Mouse (Mus musculus) lung, adult 2 months (tissue): ENCODE measurements at regions not wholly inside any gene's neighbourhood (a gene's known extent, or its start where the extent isn't known, plus 50 kb on each side); places are given as distances from the start of the nearest gene placed in this dataset.

Experiments
- CTCF ChIP-seq: fragments of 200-500 bp; IDR thresholded peaks from 2 replicates; pipeline ENCODE4 v1.5.1; 2011; ENCODE audit warnings: mild to moderate bottlenecking, low read length, control low read depth; ENCODE audit not compliant: insufficient read depth
- POLR2A ChIP-seq: fragments of 200-500 bp; IDR thresholded peaks from 2 replicates; pipeline ENCODE4 v1.6.1; 2011; ENCODE audit warnings: low read depth, mild to moderate bottlenecking, control low read depth, low read length, borderline replicate concordance; ENCODE audit errors: extremely low read depth

GRCm38 (mm10) chr15:62567431-62567830, 1277.5 kb downstream of the Gsdmc2 start:
- no peak for TF ChIP-seq CTCF
- no peak for TF ChIP-seq POLR2A
